Mouse (Mus musculus) natural killer cell, adult 2 months (primary cell): ENCODE data around the gene Tsnax.

Experiments used
- DNase-seq, 2 experiments: peaks; one replicate each; pipeline ENCODE4 v3.0.0; 2022; ENCODE audit warnings: low spot score in 2 of 2

The Tsnax gene

GRCm38 (mm10) chr8:125012695-125013627 lies at the start of gene Tsnax:
TSS of gene Tsnax (plus strand) at chr8:125012997.
- peak; percentile 72 to 77 for DNase-seq

- DNase-seq: no peak
Measured at GRCm38 (mm10) chr8:124963246-124963645, 49.6 kb upstream of the Tsnax start.

GRCm38 (mm10) chr8:124964966-124965365 lies 47.8 kb upstream of the Tsnax start:
- DNase-seq: no peak

- no peak for DNase-seq
Measured at GRCm38 (mm10) chr8:124970312-124970933, 42.4 kb upstream of the Tsnax start.

GRCm38 (mm10) chr8:124973221-124973620 lies 39.6 kb upstream of the Tsnax start:
- DNase-seq: no peak

GRCm38 (mm10) chr8:124974254-124974653 lies 38.5 kb upstream of the Tsnax start:
- no peak for DNase-seq

GRCm38 (mm10) chr8:124976211-124976610 lies 36.6 kb upstream of the Tsnax start:
- no peak for DNase-seq

- DNase-seq: no peak
Measured at GRCm38 (mm10) chr8:124978026-124978425, 34.8 kb upstream of the Tsnax start.

GRCm38 (mm10) chr8:124980036-124980435 lies 32.8 kb upstream of the Tsnax start:
- DNase-seq: peak in 1 of 2 experiments; percentile 11

- DNase-seq: no peak
Measured at GRCm38 (mm10) chr8:124980828-124981227, 32.0 kb upstream of the Tsnax start.

GRCm38 (mm10) chr8:124990923-124991667 lies 21.7 kb upstream of the Tsnax start:
- no peak for DNase-seq

GRCm38 (mm10) chr8:124991668-124991926 lies 21.2 kb upstream of the Tsnax start:
- DNase-seq: no peak

GRCm38 (mm10) chr8:124995776-124996175 lies 17.0 kb upstream of the Tsnax start:
- DNase-seq: no peak

GRCm38 (mm10) chr8:125024085-125024484 lies 11.3 kb downstream of the Tsnax start:
- DNase-seq: no peak

GRCm38 (mm10) chr8:125027211-125027610 lies 14.4 kb downstream of the Tsnax start:
- no peak for DNase-seq

GRCm38 (mm10) chr8:125028841-125029240 lies 16.0 kb downstream of the Tsnax start:
- DNase-seq: peak in 1 of 2 experiments; percentile 29

- DNase-seq: no peak
Measured at GRCm38 (mm10) chr8:125031276-125031675, 18.5 kb downstream of the Tsnax start.

GRCm38 (mm10) chr8:125034669-125035068 lies 21.9 kb downstream of the Tsnax start:
- peak; percentile 39 to 64 for DNase-seq

- no peak for DNase-seq
Measured at GRCm38 (mm10) chr8:125037081-125037480, 24.3 kb downstream of the Tsnax start.

GRCm38 (mm10) chr8:125038731-125039130 lies 25.9 kb downstream of the Tsnax start:
- no peak for DNase-seq

- DNase-seq: no peak
Measured at GRCm38 (mm10) chr8:125040587-125041375, 28.0 kb downstream of the Tsnax start.

- DNase-seq: no peak
Measured at GRCm38 (mm10) chr8:125041496-125041895, 28.7 kb downstream of the Tsnax start.
